Mouse (Mus musculus) thymus, postnatal 0 days (tissue): Measurements from ENCODE around the gene Rbbp8nl. TPM values are rescaled to one million over a fixed set of nuclear protein-coding genes. Genes with fewer than 3 reads are reported as not detected.
"Not testable (repeated sequence)": the region's sequence is repeated elsewhere in the genome, so short reads cannot be mapped to it uniquely, and the experiment has no call there.

Source experiments
- DNase-seq: peaks from one replicate; pipeline ENCODE4 v3.0.0-alpha.2; 2015; ENCODE audit warnings: low spot score
- polyA plus RNA-seq: library from polyadenylated mRNA; unstranded; fragments of >200 nt; fragmentation: Nextera tagmentation; extraction: Ambion mirVana; gene quantifications from 2 replicates; pipeline ENCODE4 v1.2.1, GENCODE M21; 2015

Rbbp8nl gene
- polyA plus RNA-seq, 1 experiment from 2014 or later: 0.05 TPM

- DNase-seq: not testable (repeated sequence)
Observed at GRCm38 (mm10) chr2:180258951-180259484, 30.7 kb downstream of the Rbbp8nl start.

GRCm38 (mm10) chr2:180257963-180258865 is 31.5 kb downstream of the Rbbp8nl start:
- no peak for DNase-seq

- DNase-seq: peak; percentile 98
Observed at GRCm38 (mm10) chr2:180257001-180257521, 32.6 kb downstream of the Rbbp8nl start, which contains the start of gene Rps21. Gene Rps21 (plus strand): TSS chr2:180257377.

GRCm38 (mm10) chr2:180256296-180257000 is 33.2 kb downstream of the Rbbp8nl start:
- DNase-seq: no peak

GRCm38 (mm10) chr2:180255701-180256100 is 34.0 kb downstream of the Rbbp8nl start:
- DNase-seq: no peak

- DNase-seq: no peak
Observed at GRCm38 (mm10) chr2:180254436-180255209, 35.1 kb downstream of the Rbbp8nl start.

- no peak for DNase-seq
Observed at GRCm38 (mm10) chr2:180251838-180252237, 37.8 kb downstream of the Rbbp8nl start.

GRCm38 (mm10) chr2:180250930-180251611 is 38.6 kb downstream of the Rbbp8nl start:
- DNase-seq: peak; percentile 85

GRCm38 (mm10) chr2:180248947-180249660 is 40.6 kb downstream of the Rbbp8nl start:
- no peak for DNase-seq

- DNase-seq: no peak
Observed at GRCm38 (mm10) chr2:180247916-180248315, 41.8 kb downstream of the Rbbp8nl start.

GRCm38 (mm10) chr2:180243108-180243507 is 46.6 kb downstream of the Rbbp8nl start:
- DNase-seq: no peak

- no peak for DNase-seq
Observed at GRCm38 (mm10) chr2:180238591-180238990, 51.1 kb downstream of the Rbbp8nl start.

- no peak for DNase-seq
Observed at GRCm38 (mm10) chr2:180237601-180238345, 51.9 kb downstream of the Rbbp8nl start.

GRCm38 (mm10) chr2:180236930-180237329 is 52.7 kb downstream of the Rbbp8nl start:
- DNase-seq: no peak

GRCm38 (mm10) chr2:180236500-180236899 is 53.2 kb downstream of the Rbbp8nl start:
- no peak for DNase-seq

GRCm38 (mm10) chr2:180235788-180236187 is 53.9 kb downstream of the Rbbp8nl start:
- no peak for DNase-seq

GRCm38 (mm10) chr2:180234980-180235379 is 54.7 kb downstream of the Rbbp8nl start:
- DNase-seq: no peak

- DNase-seq: no peak
Observed at GRCm38 (mm10) chr2:180234353-180234752, 55.3 kb downstream of the Rbbp8nl start.
